Mouse (Mus musculus) urinary bladder, postnatal 0 days (tissue): ENCODE measurements around the gene Awat1. TPM values are rescaled to one million over a fixed set of nuclear protein-coding genes. Genes with fewer than 3 reads are reported as not detected.

ENCODE experiments used
- polyA plus RNA-seq: library from polyadenylated mRNA; unstranded; fragments of >200 nt; fragmentation: Nextera tagmentation; extraction: Ambion mirVana; gene quantifications from 2 replicates; pipeline ENCODE4 v1.2.1, GENCODE M21; 2015

Awat1 gene
- polyA plus RNA-seq, result not detected in 2 replicates

DNA sequence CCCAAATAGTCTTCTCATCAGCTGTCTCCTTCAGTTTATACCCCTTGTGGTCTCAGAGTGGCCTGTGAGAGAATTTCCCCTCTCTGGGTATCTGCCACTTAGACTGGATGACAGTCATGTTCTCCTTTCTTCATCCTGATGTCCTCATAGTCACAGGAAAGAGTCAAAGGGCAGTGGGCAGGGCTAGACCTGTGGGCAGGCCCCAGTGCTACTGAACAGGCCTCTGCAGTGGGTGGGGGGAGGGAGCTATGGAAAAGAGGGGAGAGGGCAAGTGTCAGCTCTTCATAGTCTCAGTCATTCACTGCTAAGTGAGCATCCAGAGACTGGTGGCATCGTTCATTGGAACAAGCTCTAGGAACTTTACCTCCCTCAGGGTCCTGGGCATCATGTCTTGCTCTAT is at the start of gene Awat1:
Awat1 (plus strand) TSS at position 301 of the 400 bp plus-strand sequence.

DNA sequence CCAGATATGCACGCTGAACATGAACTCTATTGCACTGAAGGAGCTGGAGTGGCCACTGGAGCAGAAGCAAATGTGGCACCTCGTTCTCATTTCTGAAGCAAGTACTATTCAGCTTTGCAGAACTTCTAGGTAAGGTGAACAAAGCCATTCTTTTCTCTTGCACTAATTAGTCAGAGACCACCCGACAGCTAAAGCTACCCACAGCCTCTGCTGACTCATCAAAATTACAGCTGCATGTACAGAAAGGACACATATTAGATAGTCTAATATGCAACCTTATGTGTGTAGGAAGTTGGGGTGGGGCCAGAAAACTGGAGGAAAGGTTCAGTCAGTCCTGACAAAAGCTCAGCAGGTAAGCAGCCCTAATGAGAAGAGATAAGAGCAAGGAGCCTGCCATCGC is 47.6 kb upstream of the Awat1 start, which contains the start of gene Dgat2l6:
Dgat2l6 (plus strand) TSS at position 368 of the 400 bp plus-strand sequence.

DNA sequence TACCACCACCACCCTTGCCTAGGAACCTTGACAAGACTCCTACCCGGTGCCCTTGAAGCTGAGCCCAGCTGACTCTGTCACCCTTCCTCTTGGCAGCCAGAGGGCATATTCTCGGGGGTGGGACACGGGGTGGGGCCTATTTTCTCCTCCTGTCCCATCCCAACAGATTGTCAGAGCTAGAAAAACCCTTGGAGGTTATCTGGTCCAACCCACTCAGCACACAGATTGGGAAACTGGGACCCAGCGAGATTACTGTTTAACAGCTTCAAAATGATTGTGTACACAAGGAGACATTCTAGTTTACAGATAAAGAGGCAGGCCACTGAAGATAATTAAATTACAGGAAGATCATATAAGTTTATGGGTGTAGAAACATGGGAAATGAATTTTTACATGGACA is 22.7 kb downstream of the Awat1 start, which contains the start of gene P2ry4:
P2ry4 (minus strand) TSS at position 79 of the 400 bp plus-strand sequence.

DNA sequence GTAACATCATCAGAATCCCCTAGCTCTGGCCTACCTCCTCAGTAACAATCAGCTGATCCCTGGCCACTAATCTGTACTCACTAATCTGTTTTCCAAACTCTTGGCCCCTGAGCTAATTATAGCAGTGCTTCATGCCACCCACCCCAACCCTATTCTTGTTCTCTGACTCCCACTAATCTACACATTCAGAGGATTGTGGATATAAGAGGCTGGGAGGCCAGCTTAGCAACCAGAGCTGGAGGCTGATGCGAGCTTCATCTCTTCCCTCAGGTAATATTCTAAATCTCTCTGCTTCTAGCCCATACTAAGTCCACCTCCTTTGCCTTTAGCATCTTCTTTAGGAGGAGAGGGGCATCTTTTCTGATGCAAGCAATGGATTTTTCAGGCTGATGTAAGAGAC is 33.3 kb downstream of the Awat1 start, which contains the start of gene Arr3:
Arr3 (plus strand) TSS at position 184 of the 400 bp plus-strand sequence.

DNA sequence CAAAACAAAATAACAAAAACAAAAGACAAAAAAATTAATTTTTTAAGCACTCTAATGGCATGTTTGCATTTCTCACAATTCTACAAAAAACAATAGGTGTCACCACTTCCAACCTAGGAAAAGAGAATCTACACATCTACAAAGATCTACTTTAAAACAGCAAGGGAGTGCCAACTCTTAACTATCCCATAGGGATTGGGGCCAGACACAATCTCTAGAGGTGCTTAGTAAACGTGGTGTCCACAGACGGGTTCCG is 53.4 kb downstream of the Awat1 start, which contains the start of gene Kif4:
Kif4 (plus strand) TSS at position 192 of the 256 bp plus-strand sequence.

DNA sequence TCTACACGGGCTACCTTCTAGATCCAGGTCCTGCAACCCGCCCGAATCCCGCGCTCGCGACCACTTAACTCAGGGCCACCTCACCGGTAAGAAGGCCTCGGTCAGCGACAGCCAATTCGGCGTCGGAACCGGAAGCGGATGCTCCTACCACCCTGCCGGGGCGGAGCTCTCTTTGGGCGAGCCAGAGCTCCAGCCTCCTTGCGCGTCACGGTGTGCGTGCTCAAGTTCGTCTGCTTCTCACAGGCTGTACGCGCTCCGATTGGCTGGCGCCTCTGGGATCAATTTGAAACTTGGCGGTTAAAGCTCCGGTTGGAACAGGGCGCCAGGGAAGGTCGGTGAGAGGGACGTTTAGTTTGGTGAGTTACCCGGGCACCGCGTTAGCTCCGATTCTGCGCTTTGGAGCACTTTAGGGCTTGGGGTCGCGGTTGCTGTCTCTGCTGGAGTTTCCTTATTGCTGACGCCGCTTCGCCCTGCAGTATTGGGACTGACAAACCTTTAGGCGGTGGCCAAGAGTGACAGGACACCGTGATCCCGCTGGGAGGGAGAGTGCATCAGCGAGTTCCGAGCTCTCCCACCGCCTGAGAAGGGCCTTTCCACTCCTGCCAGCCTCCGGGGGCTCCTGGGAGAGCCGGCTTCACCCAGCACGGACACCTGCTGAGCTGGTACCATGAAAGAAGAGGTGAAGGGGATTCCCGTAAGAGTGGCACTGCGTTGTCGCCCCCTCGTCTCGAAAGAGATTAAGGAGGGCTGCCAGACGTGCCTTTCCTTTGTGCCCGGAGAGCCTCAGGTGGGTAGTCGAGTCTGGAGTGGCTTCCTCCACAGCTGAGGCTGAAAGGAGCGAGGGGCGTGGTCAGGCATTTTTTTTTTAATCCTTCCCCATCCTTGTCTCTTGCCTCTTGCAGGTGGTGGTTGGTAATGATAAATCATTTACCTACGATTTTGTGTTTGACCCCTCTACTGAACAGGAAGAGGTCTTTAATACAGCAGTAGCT is 54.0 kb downstream of the Awat1 start, which contains the start of gene Pdzd11:
Pdzd11 (minus strand) TSS at position 767 of the 992 bp plus-strand sequence.

Other genes with a start within 250 kb of the Awat1 start
- gene Otud6a, start 143.2 kb upstream of the Awat1 start, polyA plus RNA-seq, result not detected in 2 replicates
- 0.23 and 0.31 TPM in 2 replicates for gene Awat2, start 129.5 kb upstream of the Awat1 start, polyA plus RNA-seq
- gene Igbp1, start 78.0 kb upstream of the Awat1 start, polyA plus RNA-seq, result 28.3 and 29.2 TPM in 2 replicates
- not detected in 2 replicates for gene Dgat2l6, start 47.4 kb upstream of the Awat1 start, polyA plus RNA-seq
- not detected in 2 replicates for gene P2ry4, start 22.6 kb downstream of the Awat1 start, polyA plus RNA-seq
- not detected in 2 replicates for gene Arr3, start 33.2 kb downstream of the Awat1 start, polyA plus RNA-seq
- gene Kif4, start 53.5 kb downstream of the Awat1 start, polyA plus RNA-seq, result 3.3 and 5.1 TPM in 2 replicates
- gene Pdzd11, start 54.3 kb downstream of the Awat1 start, polyA plus RNA-seq, result 74.8 and 78.9 TPM in 2 replicates
- gene Gdpd2, start 157.6 kb downstream of the Awat1 start, polyA plus RNA-seq, result 0.83 and 1.3 TPM in 2 replicates
- gene Dlg3, start 195.5 kb downstream of the Awat1 start, polyA plus RNA-seq, result 1.9 and 3.3 TPM in 2 replicates